Mouse (Mus musculus) forebrain, embryonic 14.5 days (tissue): ENCODE measurements around the gene Sash1. TPM values are rescaled to one million over a fixed set of nuclear protein-coding genes. Genes with fewer than 3 reads are reported as not detected.

ENCODE experiments used
- ATAC-seq: fragments of 200-750 bp; cut with Nextera tagmentation; 2 replicates; pipeline ENCODE4 v1.8.0; 2017; ENCODE audit warnings: mild to moderate bottlenecking, moderate library complexity
- DNase-seq: peaks from one replicate; pipeline ENCODE4 v3.0.0-alpha.2; 2015; ENCODE audit warnings: low spot score
- H3K27ac ChIP-seq: fragments of 300-500 bp; sonication (generic); 2 replicates; pipeline ENCODE4 v1.5.1; 2014; ENCODE audit warnings: low read depth, mild to moderate bottlenecking, control low read depth, low read length, moderate library complexity
- H3K27me3 ChIP-seq: fragments of 300-500 bp; sonication (generic); replicated peaks from 2 replicates; pipeline ENCODE4 v1.6.1; 2014; ENCODE audit warnings: low read length, control low read depth, mixed read lengths; ENCODE audit not compliant: control insufficient read depth, insufficient read depth
- H3K36me3 ChIP-seq: fragments of 300-500 bp; sonication (generic); 2 replicates; pipeline ENCODE4 v1.6.1; 2014; ENCODE audit warnings: low read length, control low read depth; ENCODE audit not compliant: control insufficient read depth, insufficient read depth
- H3K4me1 ChIP-seq: fragments of 300-500 bp; sonication (generic); 2 replicates; pipeline ENCODE4 v1.6.1; 2014; ENCODE audit warnings: antibody characterized with exemption, low read length, control low read depth; ENCODE audit not compliant: control insufficient read depth, insufficient read depth
- H3K4me2 ChIP-seq: fragments of 300-500 bp; sonication (generic); 2 replicates; pipeline ENCODE4 v1.6.1; 2014; ENCODE audit warnings: mild to moderate bottlenecking, control low read depth, low read length
- H3K4me3 ChIP-seq: fragments of 300-500 bp; sonication (generic); 2 replicates; pipeline ENCODE4 v1.5.1; 2014; ENCODE audit warnings: low read depth, low read length, control low read depth
- H3K9ac ChIP-seq: fragments of 300-500 bp; sonication (generic); 2 replicates; pipeline ENCODE4 v1.6.1; 2014; ENCODE audit warnings: mild to moderate bottlenecking, low read length, control low read depth, moderate library complexity
- H3K9me3 ChIP-seq: fragments of 300-500 bp; sonication (generic); replicated peaks from 2 replicates; pipeline ENCODE4 v1.6.1; 2016; ENCODE audit warnings: low read length, control low read depth, mixed read lengths; ENCODE audit not compliant: control insufficient read depth
- WGBS: fragments of 180-500 bp; shearing (Covaris S2); extraction: QIAGEN DNeasy Blood & Tissue Kit; methylation state at CpG from one replicate; pipeline ENCODE4 v1.1.7; 2014; 5-methylcytosine and 5-hydroxymethylcytosine counted together
- polyA plus RNA-seq: library from polyadenylated mRNA; unstranded; fragments of >200 nt; fragmentation: Nextera tagmentation; extraction: Ambion mirVana; gene quantifications from 2 replicates; pipeline ENCODE4 v1.2.1, GENCODE M21; 2014

The Sash1 gene
- polyA plus RNA-seq, 1 experiment from 2014 or later = 1.9 TPM

- Histone ChIP-seq H3K27ac (no peak overlapping the region), H3K4me2 (no peak overlapping the region), H3K4me1 (no peaks in the 10 kb centered on the region), H3K36me3 (no peaks in the 10 kb centered on the region), H3K4me3 (no peak overlapping the region), H3K27me3 (no peaks in the 10 kb centered on the region), H3K9me3 (no peaks in the 10 kb centered on the region), H3K9ac (no peak overlapping the region)
- 92% methylated on average over 3 of the region's 3 CpGs for WGBS
- no peak for ATAC-seq
- DNase-seq = no peak
Measured at GRCm38 (mm10) chr10:8926295-8926694, 40.4 kb upstream of the Sash1 start.

GRCm38 (mm10) chr10:8925299-8925698 lies 39.4 kb upstream of the Sash1 start:
- no peak overlapping the region for H3K4me2 ChIP-seq
- DNase-seq = peak; percentile 14
- no peaks in the 10 kb centered on the region for H3K9me3 ChIP-seq
- no peak overlapping the region for H3K27ac ChIP-seq
- no peak for ATAC-seq
- 75% methylated on average over 5 of the region's 5 CpGs for WGBS
- H3K4me3 ChIP-seq = no peak overlapping the region
- H3K27me3 ChIP-seq = no peaks in the 10 kb centered on the region
- H3K9ac ChIP-seq = no peak overlapping the region
- H3K36me3 ChIP-seq = no peaks in the 10 kb centered on the region
- H3K4me1 ChIP-seq = peaks cover 2% of the 10 kb centered on the region; the same call in 1 of the 2 replicates

DNA sequence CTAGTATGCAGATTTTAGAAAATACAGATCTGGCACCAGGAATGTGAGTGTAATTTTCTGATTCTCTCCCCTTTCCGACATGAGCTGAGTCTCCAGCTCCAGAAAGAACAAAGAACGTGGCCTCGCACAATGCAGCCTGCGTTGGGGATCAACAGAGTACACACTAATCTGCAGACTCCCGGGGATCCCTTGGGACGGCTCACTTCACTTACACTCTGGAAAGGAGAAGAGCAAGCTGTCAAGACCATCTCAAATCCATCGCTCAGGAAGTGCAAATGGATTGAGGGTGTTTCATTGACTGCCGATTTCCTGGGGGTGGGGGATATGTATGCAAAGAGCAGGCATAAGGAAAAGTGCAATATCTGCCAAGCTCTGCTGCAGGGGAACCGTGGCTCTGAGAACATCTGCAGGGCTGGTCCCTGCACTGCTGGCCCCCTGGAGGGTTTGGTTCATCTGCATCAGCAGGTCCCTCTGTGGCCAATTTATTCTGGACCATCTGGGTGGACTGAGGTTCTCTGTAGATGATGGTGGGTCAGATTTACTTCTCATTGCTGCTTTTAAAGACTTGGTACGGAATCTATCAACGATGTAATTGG lies 35.3 kb upstream of the Sash1 start:
- WGBS = 43% methylated on average over 11 of the region's 11 CpGs
- DNase-seq (peak; percentile 46), ATAC-seq (0 out of 2 replicates have a peak, but pooled peaks have one; percentile 29)

DNA sequence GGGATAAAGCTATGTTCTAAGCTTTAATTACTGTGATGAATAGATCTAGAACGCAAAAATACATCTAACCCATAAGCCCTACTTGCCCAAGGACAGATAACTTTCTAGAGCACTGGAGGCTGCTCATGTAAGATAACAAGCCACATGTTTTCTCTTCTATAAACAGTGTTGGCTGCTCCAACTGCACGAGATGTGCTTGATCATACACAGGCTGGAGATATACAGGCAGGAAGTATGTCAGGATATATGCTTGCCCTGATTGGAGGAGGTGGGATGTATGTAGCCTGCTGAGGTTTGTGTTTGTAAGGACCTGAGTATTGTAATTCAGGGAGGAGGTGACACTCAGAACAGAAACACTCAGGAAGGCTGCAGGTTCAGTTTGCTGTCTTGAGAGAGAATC lies 31.9 kb upstream of the Sash1 start:
- Histone ChIP-seq H3K27me3 (no peaks in the 10 kb centered on the region), H3K9ac (no peak overlapping the region), H3K4me2 (no peak overlapping the region), H3K9me3 (no peaks in the 10 kb centered on the region), H3K4me3 (no peak overlapping the region), H3K36me3 (no peaks in the 10 kb centered on the region), H3K4me1 (peaks cover 2% of the 10 kb centered on the region; the same call in 1 of the 2 replicates), H3K27ac (no peak overlapping the region)
- no peak for ATAC-seq
- 75% methylated on average over 2 of the region's 2 CpGs for WGBS
- DNase-seq = no peak

More for the DNA sequence above, 35.3 kb upstream of the Sash1 start:
- Histone ChIP-seq H3K27ac (no peak overlapping the region; the same call in 1 of the 2 replicates), H3K4me1 (peaks cover 2% of the 10 kb centered on the region; the same call in 1 of the 2 replicates), H3K4me3 (no peak overlapping the region), H3K9me3 (no peaks in the 10 kb centered on the region), H3K27me3 (no peaks in the 10 kb centered on the region), H3K4me2 (no peak overlapping the region), H3K9ac (no peak overlapping the region), H3K36me3 (no peaks in the 10 kb centered on the region)

DNA sequence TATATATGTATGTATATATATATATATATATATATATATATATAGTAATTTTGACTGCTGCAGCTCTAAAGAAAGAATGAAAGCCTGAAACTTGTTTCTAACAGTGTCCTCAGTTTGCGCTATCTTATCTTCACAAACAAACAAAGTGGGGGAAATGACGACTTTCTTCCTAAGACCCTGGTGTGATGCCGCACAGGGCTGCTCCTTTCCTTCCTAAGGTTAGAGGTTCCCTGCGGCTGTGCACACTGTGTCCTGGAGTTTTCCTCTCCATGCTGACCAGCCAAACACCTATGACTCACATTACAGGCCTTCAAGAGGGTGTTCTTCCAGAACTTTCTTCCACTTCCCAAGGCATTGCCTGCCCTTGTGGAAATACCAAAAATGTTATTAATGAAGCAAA lies 31.5 kb upstream of the Sash1 start:
- Histone ChIP-seq H3K27me3 (no peaks in the 10 kb centered on the region), H3K36me3 (no peaks in the 10 kb centered on the region), H3K27ac (no peak overlapping the region), H3K9me3 (no peaks in the 10 kb centered on the region), H3K9ac (no peak overlapping the region), H3K4me3 (no peak overlapping the region), H3K4me2 (no peak overlapping the region), H3K4me1 (peaks cover 2% of the 10 kb centered on the region; the same call in 1 of the 2 replicates)
- 92% methylated on average over 4 of the region's 4 CpGs for WGBS
- ATAC-seq (no peak), DNase-seq (no peak)

DNA sequence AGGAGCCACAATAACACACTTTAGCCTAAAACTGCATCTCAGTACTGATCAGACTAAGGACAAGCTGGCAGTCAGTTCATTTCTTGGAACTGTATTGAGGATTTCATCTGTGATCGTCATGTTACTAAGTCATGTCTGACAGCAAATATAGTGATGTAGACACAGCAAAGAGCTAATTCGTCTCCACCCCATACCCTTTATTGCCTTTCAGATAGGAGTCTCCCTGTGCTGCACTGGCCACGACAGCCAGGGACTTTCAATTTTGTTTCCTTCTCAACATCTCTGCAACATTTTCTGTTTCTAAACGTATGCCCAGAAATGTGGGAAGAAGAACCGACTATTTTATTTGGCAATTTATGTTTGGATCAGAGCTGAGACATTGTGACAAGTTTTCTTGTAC lies 29.9 kb upstream of the Sash1 start:
- Histone ChIP-seq H3K9ac (no peak overlapping the region), H3K36me3 (no peaks in the 10 kb centered on the region), H3K27ac (no peak overlapping the region), H3K9me3 (no peaks in the 10 kb centered on the region), H3K4me3 (no peak overlapping the region), H3K27me3 (no peaks in the 10 kb centered on the region), H3K4me1 (no peaks in the 10 kb centered on the region), H3K4me2 (no peak overlapping the region)
- DNase-seq (no peak), ATAC-seq (no peak)
- 82% methylated on average over 5 of the region's 5 CpGs for WGBS

DNA sequence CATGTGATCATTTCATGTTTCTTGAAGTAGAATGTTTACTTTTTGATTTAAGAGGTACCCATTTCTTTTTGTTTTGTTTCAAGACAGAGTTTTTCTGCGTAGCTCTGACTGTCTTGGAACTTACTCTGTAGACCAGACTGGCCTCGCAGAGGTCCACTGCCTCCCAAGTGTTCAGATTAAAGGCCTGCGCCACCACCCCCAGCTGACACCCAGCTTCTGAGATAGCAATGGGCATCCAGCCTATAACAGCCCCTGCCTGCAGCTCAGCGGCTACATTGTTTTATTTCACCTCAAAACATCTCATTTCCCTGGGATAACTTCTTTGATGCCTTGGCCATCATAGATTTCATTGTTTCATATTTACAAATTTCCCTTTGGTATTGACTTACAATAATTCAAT lies 28.0 kb upstream of the Sash1 start:
- WGBS = 80% methylated on average over 4 of the region's 4 CpGs
- no peak overlapping the region for H3K4me3 ChIP-seq
- no peak for ATAC-seq

GRCm38 (mm10) chr10:8912706-8913275 lies 26.9 kb upstream of the Sash1 start:
- 84% methylated on average over 5 of the region's 5 CpGs for WGBS
- H3K9ac ChIP-seq = no peak overlapping the region
- DNase-seq = no peak
- no peaks in the 10 kb centered on the region for H3K36me3 ChIP-seq
- no peak overlapping the region for H3K27ac ChIP-seq
- ATAC-seq = no peak
- H3K4me2 ChIP-seq = no peak overlapping the region
- H3K27me3 ChIP-seq = no peaks in the 10 kb centered on the region
- no peaks in the 10 kb centered on the region for H3K9me3 ChIP-seq
- no peak overlapping the region for H3K4me3 ChIP-seq
- H3K4me1 ChIP-seq = no peaks in the 10 kb centered on the region

More for the DNA sequence above, 28.0 kb upstream of the Sash1 start:
- Histone ChIP-seq H3K27ac (no peak overlapping the region), H3K9me3 (no peaks in the 10 kb centered on the region), H3K9ac (no peak overlapping the region), H3K4me2 (no peak overlapping the region), H3K4me1 (no peaks in the 10 kb centered on the region), H3K36me3 (no peaks in the 10 kb centered on the region), H3K27me3 (no peaks in the 10 kb centered on the region)
- no peak for DNase-seq

DNA sequence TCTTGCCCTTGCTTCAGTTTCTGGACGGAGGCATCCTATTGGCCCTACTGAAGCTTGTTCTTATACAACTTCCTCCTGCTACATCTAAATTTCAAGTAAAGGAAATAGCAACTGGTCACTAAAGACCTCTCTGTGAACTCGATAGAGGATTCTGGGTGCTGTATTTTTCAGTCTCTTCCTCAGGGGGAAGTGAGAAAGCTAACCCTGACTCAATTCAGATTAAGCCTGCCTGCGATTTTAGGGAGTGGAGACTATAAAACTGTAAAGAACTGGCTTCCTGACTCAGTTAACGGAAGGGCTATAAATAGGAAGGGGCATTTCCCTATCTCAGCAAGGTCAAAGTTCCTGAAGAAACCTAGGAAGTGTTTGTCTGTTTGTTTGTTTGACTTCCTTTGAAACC lies 26.3 kb upstream of the Sash1 start:
- H3K9ac ChIP-seq = no peak overlapping the region
- H3K4me3 ChIP-seq = no peak overlapping the region
- no peaks in the 10 kb centered on the region for H3K36me3 ChIP-seq
- no peak overlapping the region for H3K4me2 ChIP-seq
- no peak overlapping the region for H3K27ac ChIP-seq
- ATAC-seq = no peak
- H3K4me1 ChIP-seq = no peaks in the 10 kb centered on the region
- WGBS = 91% methylated on average over 4 of the region's 4 CpGs
- H3K9me3 ChIP-seq = no peaks in the 10 kb centered on the region
- no peak for DNase-seq
- no peaks in the 10 kb centered on the region for H3K27me3 ChIP-seq
